Mouse (Mus musculus) lung, postnatal 14 days (tissue): ENCODE measurements around the gene Cdk5rap2.

Experiments used
- DNase-seq: peaks from one replicate; pipeline ENCODE4 v3.0.0; 2021

The Cdk5rap2 gene

GRCm38 (mm10) chr4:70259726-70260418 is 150.4 kb downstream of the Cdk5rap2 start:
- no peak for DNase-seq

- no peak for DNase-seq
Measured at GRCm38 (mm10) chr4:70258826-70259225, 151.4 kb downstream of the Cdk5rap2 start.

GRCm38 (mm10) chr4:70258205-70258604 is 152.0 kb downstream of the Cdk5rap2 start:
- no peak for DNase-seq

- DNase-seq, result no peak
Measured at GRCm38 (mm10) chr4:70251782-70252181, 158.5 kb downstream of the Cdk5rap2 start.

- DNase-seq, result no peak
Measured at GRCm38 (mm10) chr4:70245706-70246105, 164.5 kb downstream of the Cdk5rap2 start.

- no peak for DNase-seq
Measured at GRCm38 (mm10) chr4:70243561-70244120, 166.6 kb downstream of the Cdk5rap2 start.

- no peak for DNase-seq
Measured at GRCm38 (mm10) chr4:70239731-70240130, 170.5 kb downstream of the Cdk5rap2 start.

- no peak for DNase-seq
Measured at GRCm38 (mm10) chr4:70238862-70239261, 171.4 kb downstream of the Cdk5rap2 start.

GRCm38 (mm10) chr4:70232383-70232782 is 177.9 kb downstream of the Cdk5rap2 start:
- DNase-seq, result no peak

GRCm38 (mm10) chr4:70229874-70230273 is 180.4 kb downstream of the Cdk5rap2 start:
- no peak for DNase-seq

- DNase-seq, result no peak
Measured at GRCm38 (mm10) chr4:70228350-70228749, 181.9 kb downstream of the Cdk5rap2 start.

GRCm38 (mm10) chr4:70227667-70228066 is 182.6 kb downstream of the Cdk5rap2 start:
- DNase-seq, result peak; percentile 5

- no peak for DNase-seq
Measured at GRCm38 (mm10) chr4:70224503-70224902, 185.7 kb downstream of the Cdk5rap2 start.

GRCm38 (mm10) chr4:70221878-70222277 is 188.4 kb downstream of the Cdk5rap2 start:
- DNase-seq, result no peak

- DNase-seq, result no peak
Measured at GRCm38 (mm10) chr4:70221370-70221769, 188.9 kb downstream of the Cdk5rap2 start.

- DNase-seq, result peak; percentile 36
Measured at GRCm38 (mm10) chr4:70220277-70221180, 189.7 kb downstream of the Cdk5rap2 start.

GRCm38 (mm10) chr4:70219776-70220175 is 190.5 kb downstream of the Cdk5rap2 start:
- DNase-seq, result peak; percentile 2

GRCm38 (mm10) chr4:70185971-70186370 is 224.3 kb downstream of the Cdk5rap2 start:
- DNase-seq, result no peak
